Mouse (Mus musculus) CH12.LX (cell line): Measurements from ENCODE around the gene Smyd4. TPM values are rescaled to one million over a fixed set of nuclear protein-coding genes. Genes with fewer than 3 reads are reported as not detected.
A peak's percentile ranks its signal among the peaks of the same experiment; 100 is the strongest.

Source experiments
- DNase-seq: peaks from one replicate; pipeline ENCODE4 v3.0.0-alpha.2; 2013; ENCODE audit errors: extremely low read depth
- H3K27ac ChIP-seq: 2 replicates; pipeline ENCODE4 v1.5.1; 2012; ENCODE audit warnings: low read depth, mild to moderate bottlenecking, control low read depth, moderate library complexity; ENCODE audit not compliant: insufficient read depth
- H3K27me3 ChIP-seq: replicated peaks from 2 replicates; pipeline ENCODE3; 2012; ENCODE audit warnings: inconsistent platforms
- H3K36me3 ChIP-seq, 2 experiments: replicated peaks in 1 of 2; 2 replicates each; pipeline versions ENCODE3 to v1.6.1; 2012; ENCODE audit warnings: inconsistent platforms in 1 of 2, low read length in 1 of 2, mild to moderate bottlenecking in 1 of 2, mixed read lengths in 1 of 2, moderate library complexity in 1 of 2; ENCODE audit not compliant: control insufficient read depth in 1 of 2, insufficient read depth in 1 of 2
- H3K4me1 ChIP-seq, 2 experiments: 2 replicates each; pipeline ENCODE4 v1.6.1; 2012; ENCODE audit warnings: inconsistent platforms in 1 of 2, moderate library complexity in 1 of 2; ENCODE audit not compliant: insufficient read depth in 2 of 2, control insufficient read depth in 1 of 2
- H3K4me2 ChIP-seq: 2 replicates; pipeline ENCODE4 v1.6.1; 2012; ENCODE audit warnings: low read depth, mild to moderate bottlenecking, control low read depth; ENCODE audit not compliant: poor library complexity, insufficient read depth, severe bottlenecking
- H3K4me3 ChIP-seq, 3 experiments: fragments of 150-350 bp in 1 of 3; sonication (generic) in 1 of 3; replicated peaks in 1 of 3; 2 replicates each; pipeline versions ENCODE3 to v1.5.1; 2011 to 2012; ENCODE audit warnings: low read depth in 2 of 3, low read length in 2 of 3, mild to moderate bottlenecking in 2 of 3, moderate library complexity in 2 of 3, control low read depth in 1 of 3, improper control_type of control experiment in 1 of 3, inconsistent platforms in 1 of 3, mixed read lengths in 1 of 3; ENCODE audit not compliant: poor library complexity in 1 of 3
- H3K79me2 ChIP-seq: replicated peaks from 2 replicates; pipeline ENCODE4 v1.6.1; 2012; ENCODE audit warnings: mild to moderate bottlenecking, moderate library complexity; ENCODE audit not compliant: control insufficient read depth, poor library complexity, insufficient read depth, severe bottlenecking; ENCODE audit errors: extremely low read depth
- H3K9ac ChIP-seq: 2 replicates; pipeline ENCODE4 v1.6.1; 2012; ENCODE audit warnings: low read depth, mild to moderate bottlenecking, control low read depth, moderate library complexity; ENCODE audit not compliant: insufficient read depth
- H3K9me3 ChIP-seq: replicated peaks from 2 replicates; pipeline ENCODE3; 2012; ENCODE audit warnings: low read length, inconsistent platforms, mixed read lengths
- CTCF ChIP-seq, 2 experiments: IDR thresholded peaks in 1 of 2; conservative IDR thresholded peaks in 1 of 2; 2 replicates each; pipeline ENCODE4 v1.5.1; 2011 to 2012; ENCODE audit warnings: low read depth in 2 of 2, low read length in 2 of 2, improper control_type of control experiment in 1 of 2, inconsistent platforms in 1 of 2, mild to moderate bottlenecking in 1 of 2, moderate library complexity in 1 of 2
- E2F4 ChIP-seq: IDR thresholded peaks from 2 replicates; pipeline ENCODE4 v1.6.1; 2011; ENCODE audit warnings: low read depth, low read length, improper control_type of control experiment; ENCODE audit not compliant: insufficient replicate concordance
- ELF1 ChIP-seq: IDR thresholded peaks from 2 replicates; pipeline ENCODE4 v1.6.1; 2014; ENCODE audit warnings: low read depth, mild to moderate bottlenecking, inconsistent platforms, low read length, improper control_type of control experiment
- KAT2A ChIP-seq: IDR thresholded peaks from 2 replicates; pipeline ENCODE4 v1.6.1; 2012; ENCODE audit warnings: low read length, improper control_type of control experiment, inconsistent platforms; ENCODE audit not compliant: insufficient replicate concordance
- MAX ChIP-seq: IDR thresholded peaks from 2 replicates; pipeline ENCODE4 v1.6.1; 2011; ENCODE audit warnings: low read length, improper control_type of control experiment
- MEF2A ChIP-seq: IDR thresholded peaks from 2 replicates; pipeline ENCODE4 v1.6.1; 2014; ENCODE audit warnings: low read depth, mild to moderate bottlenecking, inconsistent platforms, low read length, improper control_type of control experiment, borderline replicate concordance
- MXI1 ChIP-seq: IDR thresholded peaks from 2 replicates; pipeline ENCODE4 v1.6.1; 2011; ENCODE audit warnings: mild to moderate bottlenecking, low read depth, low read length, improper control_type of control experiment
- NRF1 ChIP-seq: IDR thresholded peaks from 2 replicates; pipeline ENCODE4 v1.6.1; 2014; ENCODE audit warnings: low read depth, mild to moderate bottlenecking, inconsistent platforms, low read length, improper control_type of control experiment, moderate library complexity
- PAX5 ChIP-seq: IDR thresholded peaks from 2 replicates; pipeline ENCODE4 v1.6.1; 2012; ENCODE audit warnings: low read length, inconsistent platforms, mixed read lengths
- POLR2AphosphoS2 ChIP-seq: IDR thresholded peaks from 2 replicates; pipeline ENCODE4 v1.6.1; 2011; ENCODE audit warnings: low read depth, low read length, improper control_type of control experiment
- RAD21 ChIP-seq: IDR thresholded peaks from 2 replicates; pipeline ENCODE4 v1.6.1; 2011; ENCODE audit warnings: low read depth, mild to moderate bottlenecking, low read length, improper control_type of control experiment, moderate library complexity
- SMC3 ChIP-seq: IDR thresholded peaks from 2 replicates; pipeline ENCODE4 v1.6.1; 2011; ENCODE audit warnings: low read depth, low read length, improper control_type of control experiment
- ZKSCAN1 ChIP-seq: IDR thresholded peaks from 2 replicates; pipeline ENCODE4 v1.6.1; 2012; ENCODE audit warnings: low read depth, inconsistent platforms, low read length, improper control_type of control experiment, borderline replicate concordance
- dilution Hi-C: fragments of 300-500 bp; cut with MboI; formaldehyde crosslinking; loops from 2 replicates; pipeline ENCODE4 v1.14.3; 2020; ENCODE audit warnings: low sequenced_read_pairs; ENCODE audit not compliant: extremely low pct_unique_long_range_greater_than_20kb, extremely low pct_ligation_motif_present
- in situ Hi-C: fragments of 300-500 bp; cut with MboI; formaldehyde crosslinking; loops from 3 replicates; pipeline ENCODE4 v1.14.3; 2019; ENCODE audit warnings: low sequenced_read_pairs, low pct_ligation_motif_present, low pct_unique_long_range_greater_than_20kb, mixed read lengths
- polyA plus RNA-seq: library from polyadenylated mRNA; unstranded; fragments of >175 nt; gene quantifications from 2 replicates; pipeline ENCODE4 v1.2.1, GENCODE M21; 2012; ENCODE audit warnings: low read depth; ENCODE audit not compliant: insufficient read length
- total RNA-seq, 2 experiments: library from RNA; depleted of rRNA; stranded (reverse); fragments of 300-350 nt in 1 of 2; fragments of >200 nt in 1 of 2; gene quantifications; 2 replicates each; pipeline ENCODE4 v1.2.3; 2012 to 2014

Gene Smyd4
- total and polyA plus RNA-seq, 3 experiments, result 11.8 to 15.4 (median 13.9) TPM

DNA sequence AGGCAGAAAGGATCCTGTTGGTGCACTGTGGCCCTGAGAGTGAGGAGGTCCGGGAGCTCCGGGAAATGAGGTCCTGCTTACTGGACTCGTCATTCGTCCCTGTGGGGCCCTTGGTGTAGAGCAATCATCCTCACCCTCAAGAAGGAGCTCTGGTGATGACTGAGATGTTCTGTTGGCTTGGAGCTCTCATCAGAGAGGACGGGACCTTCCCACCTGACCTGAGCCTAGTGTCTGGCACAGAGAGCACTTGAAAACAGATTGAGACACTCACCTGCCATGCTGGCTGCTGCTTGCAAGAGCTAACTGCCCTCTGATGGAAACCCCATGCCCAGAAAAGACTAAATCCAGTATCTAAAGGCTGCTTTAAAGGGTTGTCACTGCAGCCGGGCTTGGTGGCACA, 56.6 kb downstream of the Smyd4 start:
- no peak overlapping the region for H3K9ac ChIP-seq
- H3K36me3 ChIP-seq, result peaks cover 16 to 61% of the 10 kb centered on the region in 2 experiments
- no peaks in the 10 kb centered on the region for H3K9me3 ChIP-seq
- H3K4me3 ChIP-seq, result no peak overlapping the region
- TF ChIP-seq MEF2A, result no peak
- TF ChIP-seq SMC3, result no peak
- no peak for TF ChIP-seq NRF1
- no peak for TF ChIP-seq ZKSCAN1
- TF ChIP-seq, all 38 proteins: peak for 0
- H3K27me3 ChIP-seq, result no peaks in the 10 kb centered on the region
- no peak overlapping the region for H3K27ac ChIP-seq
- no peak for DNase-seq
- H3K4me2 ChIP-seq, result no peak overlapping the region
- dilution Hi-C loops, result no loop called here
- no peaks in the 10 kb centered on the region for H3K79me2 ChIP-seq
- in situ Hi-C loops, result no loop called here
- H3K4me1 ChIP-seq, result peaks cover 7 to 40% of the 10 kb centered on the region in 2 experiments

DNA sequence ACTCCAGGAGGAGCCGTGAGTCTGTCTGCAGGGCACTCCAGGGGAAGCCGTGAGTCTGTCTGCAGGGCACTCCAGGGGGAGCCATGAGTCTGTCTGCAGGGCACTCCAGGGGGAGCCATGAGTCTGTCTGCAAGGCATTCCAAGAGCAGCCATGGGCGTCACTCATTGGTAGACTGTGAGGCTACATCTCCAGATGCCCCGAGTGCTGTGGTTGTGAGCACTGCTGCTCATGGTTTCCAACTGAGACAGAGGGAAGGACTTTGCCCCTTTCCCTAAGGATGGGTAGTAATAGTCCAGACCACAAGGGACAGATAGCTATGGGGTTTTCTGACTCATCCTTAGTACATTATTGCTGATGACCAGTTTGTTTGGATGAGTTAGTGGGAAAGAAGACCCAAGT, 57.9 kb downstream of the Smyd4 start:
- peaks cover 19 to 42% of the 10 kb centered on the region in 2 experiments for H3K4me1 ChIP-seq
- H3K9ac ChIP-seq, result no peak overlapping the region
- dilution Hi-C loops, result no loop called here
- no peak overlapping the region for H3K4me3 ChIP-seq
- no peak for DNase-seq
- H3K36me3 ChIP-seq, result peaks cover 9 to 53% of the 10 kb centered on the region in 2 experiments
- H3K9me3 ChIP-seq, result no peaks in the 10 kb centered on the region
- H3K27ac ChIP-seq, result no peak overlapping the region
- in situ Hi-C loops, result no loop called here
- no peak overlapping the region for H3K4me2 ChIP-seq
- TF ChIP-seq MXI1 (no peak), POLR2AphosphoS2 (no peak), KAT2A (no peak), CTCF (conservative IDR thresholded peaks at IDR 0.05 in 1 of 2, IDR thresholded peaks at IDR 0.05 in 1 of 2; ENCODE audit: low read depth in 2 of 2, low read length in 2 of 2) (peak in 1 of 2 experiments; percentile 46; a peak in 2 of 4 replicates), MAX (no peak), ELF1 (no peak), SMC3 (peak; percentile 22; the same call in 1 of the 2 replicates), RAD21 (peak; percentile 25)
- no peaks in the 10 kb centered on the region for H3K27me3 ChIP-seq
- H3K79me2 ChIP-seq, result no peaks in the 10 kb centered on the region

DNA sequence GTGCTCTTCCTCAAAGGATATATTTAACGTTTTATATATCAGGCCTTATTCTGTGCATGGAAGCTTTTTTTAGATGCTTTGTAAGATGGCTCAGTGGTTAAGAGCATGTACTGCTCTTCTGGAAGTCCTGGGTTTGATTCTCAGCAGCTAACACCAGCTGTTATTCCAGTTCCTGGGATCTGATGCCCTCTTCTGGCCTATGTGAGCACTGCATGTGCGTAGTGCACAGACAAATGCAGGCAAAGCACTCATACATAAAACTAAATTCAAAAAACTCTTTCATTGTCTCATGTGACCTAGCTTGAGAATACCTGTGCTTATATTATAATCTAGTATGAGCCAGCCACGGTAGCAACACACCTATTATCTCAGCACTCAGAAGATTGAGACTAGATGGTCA, 58.6 kb downstream of the Smyd4 start:
- peak; percentile 60 for TF ChIP-seq RAD21
- TF ChIP-seq PAX5, result no peak
- TF ChIP-seq E2F4, result no peak
- peak; percentile 76 to 92 for TF ChIP-seq CTCF (conservative IDR thresholded peaks at IDR 0.05 in 1 of 2, IDR thresholded peaks at IDR 0.05 in 1 of 2; ENCODE audit: low read depth in 2 of 2, low read length in 2 of 2)
- no peak for TF ChIP-seq MEF2A
- peak; percentile 70 for TF ChIP-seq SMC3
- no peak overlapping the region for H3K4me2 ChIP-seq
- peak; percentile 71 for DNase-seq

More for the DNA sequence above, 58.6 kb downstream of the Smyd4 start:
- Histone ChIP-seq H3K4me1 (peaks cover 24 to 47% of the 10 kb centered on the region in 2 experiments), H3K4me3 (no peak overlapping the region), H3K27me3 (no peaks in the 10 kb centered on the region), H3K36me3 (peaks cover 9 to 46% of the 10 kb centered on the region in 2 experiments), H3K27ac (no peak overlapping the region), H3K79me2 (no peaks in the 10 kb centered on the region), H3K9ac (no peak overlapping the region), H3K9me3 (no peaks in the 10 kb centered on the region)
- dilution Hi-C loops (no loop called here), in situ Hi-C loops (no loop called here)
